8 mouse cellular contexts compared by ENCODE assay signal in the genomic region with DNA sequence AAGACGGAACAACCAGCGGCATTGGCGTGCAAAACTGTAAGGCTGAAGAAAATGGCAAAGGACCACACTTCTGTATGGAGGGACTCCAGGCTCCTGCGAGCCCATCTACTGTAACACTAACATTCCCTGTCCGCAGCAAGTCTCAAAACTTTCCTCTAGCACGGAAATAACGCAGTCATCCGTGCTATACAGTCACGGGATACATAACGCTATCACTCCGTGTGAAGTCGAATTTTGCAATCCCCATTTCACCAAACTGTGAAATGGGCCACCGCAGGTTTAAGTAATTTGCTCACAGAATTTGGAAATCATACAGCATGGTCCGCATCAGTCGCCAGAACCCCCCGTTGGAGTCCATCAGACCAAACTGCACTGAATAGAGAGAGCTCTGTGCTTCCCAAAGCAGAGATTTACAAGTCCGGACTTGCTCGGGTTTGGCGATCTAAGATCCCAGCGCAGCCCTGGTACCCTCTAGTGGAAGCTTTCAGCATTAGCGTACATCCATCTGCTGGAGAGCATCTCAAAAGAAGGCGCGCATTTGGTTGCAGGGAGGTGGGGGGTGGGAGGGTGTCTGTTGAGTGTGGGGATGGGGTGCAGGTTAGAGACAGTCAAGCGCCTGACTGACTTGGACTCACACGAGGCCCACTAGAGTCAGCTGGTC. TPM values are rescaled to one million over a fixed set of nuclear protein-coding genes. Genes with fewer than 3 reads are reported as not detected.
A peak's percentile ranks its signal among the peaks of the same experiment; 100 is the strongest.
DNase-seq lines count a peak whose midpoint lies in the region; ATAC-seq and TF ChIP-seq lines count a peak whose summit lies in the region.

No protein-coding gene starts in this region.

- ATAC-seq in embryonic facial prominence, embryonic 15.5 days (ENCODE audit: insufficient number of reproducible peaks, low FRiP score, low TSS enrichment, low read depth), result peak; percentile 80
- ATAC-seq in heart, embryonic 12.5 days (ENCODE audit: insufficient number of reproducible peaks, low FRiP score), result peak; percentile 79
- ATAC-seq in kidney, embryonic 16.5 days (ENCODE audit: low FRiP score, low TSS enrichment), result peak; percentile 90
- ATAC-seq in liver, embryonic 11.5 days (replicated peaks; ENCODE audit: low FRiP score), result peak; percentile 34; the same call in 1 of the 2 replicates
- peak; percentile 76 for ATAC-seq in stomach, embryonic 16.5 days (ENCODE audit: insufficient read depth, low FRiP score)

- no peaks in the 10 kb centered on the region for H3K79me2 ChIP-seq in myocyte (ENCODE audit: control insufficient read depth, insufficient read depth)

- H3K9ac ChIP-seq in embryonic facial prominence, embryonic 15.5 days, result peak overlapping the region; percentile 39
- peak overlapping the region; percentile 73 for H3K9ac ChIP-seq in heart, embryonic 12.5 days
- H3K9ac ChIP-seq in kidney, embryonic 16.5 days (replicated peaks; ENCODE audit: low read length), result peak overlapping the region; percentile 48
- peak overlapping the region; percentile 27; the same call in 1 of the 2 replicates for H3K9ac ChIP-seq in liver, embryonic 11.5 days (ENCODE audit: low read depth, low read length)
- H3K9ac ChIP-seq in stomach, embryonic 16.5 days (ENCODE audit: low read length), result peak overlapping the region; percentile 73

- H3K27me3 ChIP-seq in embryonic facial prominence, embryonic 15.5 days, result no peaks in the 10 kb centered on the region
- H3K27me3 ChIP-seq in heart, embryonic 12.5 days (replicated peaks), result no peaks in the 10 kb centered on the region
- no peaks in the 10 kb centered on the region for H3K27me3 ChIP-seq in kidney, embryonic 16.5 days (ENCODE audit: insufficient read depth, low read length)
- peaks cover 4% of the 10 kb centered on the region; the same call in 1 of the 2 replicates for H3K27me3 ChIP-seq in liver, embryonic 11.5 days (replicated peaks; ENCODE audit: control insufficient read depth, insufficient read depth, low read length)
- H3K27me3 ChIP-seq in myocyte (ENCODE audit: control insufficient read depth, insufficient read depth, insufficient read length), result no peaks in the 10 kb centered on the region
- no peaks in the 10 kb centered on the region for H3K27me3 ChIP-seq in stomach, embryonic 16.5 days (ENCODE audit: control insufficient read depth, insufficient read depth, low read length)

- peak overlapping the region; percentile 79 for H3K27ac ChIP-seq in embryonic facial prominence, embryonic 15.5 days (replicated peaks)
- peak overlapping the region; percentile 79 for H3K27ac ChIP-seq in heart, embryonic 12.5 days (ENCODE audit: poor library complexity, severe bottlenecking)
- no peak overlapping the region for H3K27ac ChIP-seq in kidney, embryonic 16.5 days (ENCODE audit: low read length)
- H3K27ac ChIP-seq in liver, embryonic 11.5 days (ENCODE audit: low read depth, low read length), result peak overlapping the region; percentile 7; the same call in 1 of the 2 replicates
- H3K27ac ChIP-seq in stomach, embryonic 16.5 days (ENCODE audit: low read length), result peak overlapping the region; percentile 95

- peak; percentile 22 for DNase-seq in A20 (ENCODE audit: low read depth, low spot score)
- DNase-seq in adrenal gland, postnatal 36 days, result peak; percentile 78 to 84
- DNase-seq in liver, embryonic 11.5 days (ENCODE audit: low spot score), result peak; percentile 62

- under 1% methylated on average over 25 of the region's 25 CpGs for WGBS in embryonic facial prominence, embryonic 15.5 days
- WGBS in heart, embryonic 12.5 days, result under 1% methylated on average over 25 of the region's 25 CpGs
- WGBS in kidney, embryonic 16.5 days, result under 1% methylated on average over 25 of the region's 25 CpGs
- WGBS in liver, embryonic 11.5 days, result under 1% methylated on average over 25 of the region's 25 CpGs
- under 1% methylated on average over 25 of the region's 25 CpGs for WGBS in stomach, embryonic 16.5 days

- no peaks in the 10 kb centered on the region for H3K9me3 ChIP-seq in embryonic facial prominence, embryonic 15.5 days (replicated peaks)
- no peaks in the 10 kb centered on the region for H3K9me3 ChIP-seq in heart, embryonic 12.5 days (replicated peaks)
- no peaks in the 10 kb centered on the region for H3K9me3 ChIP-seq in kidney, embryonic 16.5 days (ENCODE audit: low read length)
- no peaks in the 10 kb centered on the region for H3K9me3 ChIP-seq in liver, embryonic 11.5 days (ENCODE audit: control insufficient read depth, low read length)
- H3K9me3 ChIP-seq in stomach, embryonic 16.5 days (replicated peaks; ENCODE audit: control insufficient read depth, low read length), result no peaks in the 10 kb centered on the region

- TF ChIP-seq POLR2A in myocyte (IDR thresholded peaks at IDR 0.05; ENCODE audit: insufficient read length, low read depth), result no peak

- H3K36me3 ChIP-seq in embryonic facial prominence, embryonic 15.5 days, result no peaks in the 10 kb centered on the region
- H3K36me3 ChIP-seq in heart, embryonic 12.5 days, result no peaks in the 10 kb centered on the region
- no peaks in the 10 kb centered on the region for H3K36me3 ChIP-seq in kidney, embryonic 16.5 days (ENCODE audit: insufficient read depth, low read length)
- H3K36me3 ChIP-seq in liver, embryonic 11.5 days (ENCODE audit: control insufficient read depth, insufficient read depth, low read length), result no peaks in the 10 kb centered on the region
- H3K36me3 ChIP-seq in myocyte (ENCODE audit: control insufficient read depth, insufficient read depth), result no peaks in the 10 kb centered on the region
- H3K36me3 ChIP-seq in stomach, embryonic 16.5 days (ENCODE audit: control insufficient read depth, insufficient read depth, low read length), result no peaks in the 10 kb centered on the region

- H3K4me3 ChIP-seq in embryonic facial prominence, embryonic 15.5 days (replicated peaks), result peak overlapping the region; percentile 43
- H3K4me3 ChIP-seq in heart, embryonic 12.5 days, result peak overlapping the region; percentile 51
- peak overlapping the region; percentile 38 for H3K4me3 ChIP-seq in kidney, embryonic 16.5 days (ENCODE audit: low read length)
- peak overlapping the region; percentile 44 for H3K4me3 ChIP-seq in liver, embryonic 11.5 days (ENCODE audit: low read depth, low read length)
- H3K4me3 ChIP-seq in myocyte, result peak overlapping the region; percentile 28
- peak overlapping the region; percentile 50 for H3K4me3 ChIP-seq in stomach, embryonic 16.5 days (replicated peaks; ENCODE audit: low read length)

- H3K4me2 ChIP-seq in embryonic facial prominence, embryonic 15.5 days (replicated peaks), result peak overlapping the region; percentile 79
- peak overlapping the region; percentile 78 for H3K4me2 ChIP-seq in heart, embryonic 12.5 days
- peak overlapping the region; percentile 56 for H3K4me2 ChIP-seq in kidney, embryonic 16.5 days (replicated peaks; ENCODE audit: low read depth, low read length)
- peak overlapping the region; percentile 81 for H3K4me2 ChIP-seq in liver, embryonic 11.5 days
- H3K4me2 ChIP-seq in myocyte (ENCODE audit: low read depth), result peak overlapping the region; percentile 98
- peak overlapping the region; percentile 88 for H3K4me2 ChIP-seq in stomach, embryonic 16.5 days (ENCODE audit: low read depth, low read length)

- peaks cover 25% of the 10 kb centered on the region for H3K4me1 ChIP-seq in embryonic facial prominence, embryonic 15.5 days
- peaks cover 19% of the 10 kb centered on the region for H3K4me1 ChIP-seq in heart, embryonic 12.5 days (replicated peaks)
- peaks cover 22% of the 10 kb centered on the region for H3K4me1 ChIP-seq in kidney, embryonic 16.5 days (ENCODE audit: insufficient read depth, low read length)
- peaks cover 13% of the 10 kb centered on the region for H3K4me1 ChIP-seq in liver, embryonic 11.5 days (replicated peaks; ENCODE audit: control insufficient read depth, insufficient read depth, low read length)
- peaks cover 18% of the 10 kb centered on the region for H3K4me1 ChIP-seq in stomach, embryonic 16.5 days (ENCODE audit: control insufficient read depth, insufficient read depth, low read length)

- H3ac ChIP-seq in myocyte (ENCODE audit: control insufficient read depth, insufficient read length), result peak overlapping the region; percentile 42

RNA-seq across cellular contexts. Expression of a gene that starts 5.5 kb away (rescaled TPM):
- 10 to 100 TPM; 31.5 to 32.3 TPM for total RNA-seq in adrenal gland, postnatal 36 days (2021)
- 36.8 and 43.6 TPM in 2 replicates for polyA plus RNA-seq in embryonic facial prominence, embryonic 15.5 days (2015; fragmentation: Nextera tagmentation; extraction: Ambion mirVana)
- 62.7 and 63.4 TPM in 2 replicates for polyA plus RNA-seq in heart, embryonic 12.5 days (2016; fragmentation: Nextera tagmentation; extraction: Ambion mirVana)
- 56.5 and 59.8 TPM in 2 replicates for polyA plus RNA-seq in kidney, embryonic 16.5 days (2015; fragmentation: Nextera tagmentation; extraction: Ambion mirVana)
- polyA plus RNA-seq in liver, embryonic 11.5 days (2014; fragmentation: Nextera tagmentation; extraction: Ambion mirVana), result 62.4 and 63.2 TPM in 2 replicates
- 36.3 TPM for polyA plus RNA-seq in myocyte (2012; fragmentation: generic; extraction: Trizol)
- 38.5 and 38.6 TPM in 2 replicates for polyA plus RNA-seq in stomach, embryonic 16.5 days (2015; fragmentation: Nextera tagmentation; extraction: Ambion mirVana)

RNA-seq across cellular contexts. Expression of a gene that starts 29.6 kb away (rescaled TPM):
- total RNA-seq in adrenal gland, postnatal 36 days (2021), result 10 to 100 TPM; 81.8 to 86.1 TPM
- 93.3 and 102 TPM in 2 replicates for polyA plus RNA-seq in embryonic facial prominence, embryonic 15.5 days (2015; fragmentation: Nextera tagmentation; extraction: Ambion mirVana)
- 87.8 and 95.3 TPM in 2 replicates for polyA plus RNA-seq in heart, embryonic 12.5 days (2016; fragmentation: Nextera tagmentation; extraction: Ambion mirVana)
- polyA plus RNA-seq in kidney, embryonic 16.5 days (2015; fragmentation: Nextera tagmentation; extraction: Ambion mirVana), result 80.9 and 94.4 TPM in 2 replicates
- polyA plus RNA-seq in liver, embryonic 11.5 days (2014; fragmentation: Nextera tagmentation; extraction: Ambion mirVana), result 52.1 and 60.2 TPM in 2 replicates
- polyA plus RNA-seq in myocyte (2012; fragmentation: generic; extraction: Trizol), result 45.6 TPM
- 94.7 and 95.8 TPM in 2 replicates for polyA plus RNA-seq in stomach, embryonic 16.5 days (2015; fragmentation: Nextera tagmentation; extraction: Ambion mirVana)

RNA-seq across cellular contexts. Expression of a gene that starts 41.8 kb away (rescaled TPM):
- total RNA-seq in adrenal gland, postnatal 36 days (2021), result 1 to 10 TPM in 1 of 2 experiments, under 1 TPM in 1; 0.93 to 1.2 TPM
- 0.05 and 0.18 TPM in 2 replicates for polyA plus RNA-seq in embryonic facial prominence, embryonic 15.5 days (2015; fragmentation: Nextera tagmentation; extraction: Ambion mirVana)
- polyA plus RNA-seq in heart, embryonic 12.5 days (2016; fragmentation: Nextera tagmentation; extraction: Ambion mirVana), result 0.06 and 0.08 TPM in 2 replicates
- polyA plus RNA-seq in kidney, embryonic 16.5 days (2015; fragmentation: Nextera tagmentation; extraction: Ambion mirVana), result 0.21 and 0.24 TPM in 2 replicates
- 0.03 TPM in 2 replicates for polyA plus RNA-seq in liver, embryonic 11.5 days (2014; fragmentation: Nextera tagmentation; extraction: Ambion mirVana)
- polyA plus RNA-seq in myocyte (2012; fragmentation: generic; extraction: Trizol), result 0.08 TPM
- 0.25 and 0.36 TPM in 2 replicates for polyA plus RNA-seq in stomach, embryonic 16.5 days (2015; fragmentation: Nextera tagmentation; extraction: Ambion mirVana)

RNA-seq across cellular contexts. Expression of a gene that starts 52.3 kb away (rescaled TPM):
- 10 to 100 TPM; 20.6 to 22.1 TPM for total RNA-seq in adrenal gland, postnatal 36 days (2021)
- 4.8 TPM in 2 replicates for polyA plus RNA-seq in embryonic facial prominence, embryonic 15.5 days (2015; fragmentation: Nextera tagmentation; extraction: Ambion mirVana)
- polyA plus RNA-seq in heart, embryonic 12.5 days (2016; fragmentation: Nextera tagmentation; extraction: Ambion mirVana), result 5.4 and 6.0 TPM in 2 replicates
- 3.4 and 3.5 TPM in 2 replicates for polyA plus RNA-seq in kidney, embryonic 16.5 days (2015; fragmentation: Nextera tagmentation; extraction: Ambion mirVana)
- 2.2 and 2.4 TPM in 2 replicates for polyA plus RNA-seq in liver, embryonic 11.5 days (2014; fragmentation: Nextera tagmentation; extraction: Ambion mirVana)
- polyA plus RNA-seq in myocyte (2012; fragmentation: generic; extraction: Trizol), result 19.8 TPM
- 2.8 and 3.4 TPM in 2 replicates for polyA plus RNA-seq in stomach, embryonic 16.5 days (2015; fragmentation: Nextera tagmentation; extraction: Ambion mirVana)

Comparison
In these comparisons a context has a peak if more than half of its experiments do, and no peak if none do; other contexts are left out.
1. DNase-seq: peak in every context shown above with its lines; median percentile 81 in adrenal gland, postnatal 36 days; 62 in liver, embryonic 11.5 days; 22 in A20.
2. ATAC-seq: peak in every context shown above with its lines; median percentile 90 in kidney, embryonic 16.5 days; 80 in embryonic facial prominence, embryonic 15.5 days; 79 in heart, embryonic 12.5 days; 76 in stomach, embryonic 16.5 days; 34 in liver, embryonic 11.5 days.